Mouse (Mus musculus) gastrocnemius, adult 2 months (tissue): ENCODE results near the gene Hgfac. TPM values are rescaled to one million over a fixed set of nuclear protein-coding genes. Genes with fewer than 3 reads are reported as not detected.

Experiments
- DNase-seq: peaks from one replicate; pipeline ENCODE4 v3.0.0; 2022
- H3K27ac ChIP-seq: fragments of 200-600 bp; 2 replicates; pipeline ENCODE4 v1.8.1; 2022; ENCODE audit warnings: mild to moderate bottlenecking
- H3K4me3 ChIP-seq: fragments of 200-600 bp; 2 replicates; pipeline ENCODE4 v1.8.1; 2022; ENCODE audit warnings: mild to moderate bottlenecking, moderate library complexity
- CTCF ChIP-seq: fragments of 200-600 bp; IDR thresholded peaks from 2 replicates; pipeline ENCODE4 v1.8.1; 2022; ENCODE audit warnings: antibody characterized with exemption, mild to moderate bottlenecking, moderate library complexity
- intact Hi-C: fragments of 180-260 bp; cut with DNase I; formaldehyde crosslinking; loops from one replicate; pipeline ENCODE4 v1.15.1; 2025
- total RNA-seq, 2 experiments: library from RNA; stranded (reverse); gene quantifications; 2 replicates each; pipeline ENCODE4 v1.2.3; 2021

Hgfac gene
- total RNA-seq, 2 experiments from 2014 or later = 0.25 to 0.48 TPM

DNA sequence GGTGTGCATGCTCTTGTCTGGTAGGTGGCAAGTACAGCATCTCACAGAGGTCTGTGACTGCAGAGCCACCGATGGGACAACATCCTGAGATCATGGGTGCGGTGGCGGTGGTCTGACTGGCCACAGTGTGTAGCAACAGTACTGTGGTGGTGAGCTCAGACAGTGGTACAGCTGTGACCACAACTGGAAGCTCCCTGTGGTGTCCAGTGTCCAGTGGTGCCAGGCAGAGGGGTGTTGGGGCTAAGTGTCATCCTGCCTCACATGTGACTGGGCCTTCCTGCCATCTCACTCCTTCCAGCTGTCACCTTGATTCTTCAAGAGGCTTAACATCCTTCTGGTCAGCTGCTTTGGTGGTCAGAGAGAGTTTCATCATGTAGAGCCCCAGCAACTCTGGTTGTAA lies 13.3 kb downstream of the Hgfac start:
- H3K27ac ChIP-seq = peak overlapping the region; percentile 96; the same call in 1 of the 2 replicates
- TF ChIP-seq CTCF = no peak
- no peak for DNase-seq
- no peak overlapping the region for H3K4me3 ChIP-seq
- intact Hi-C loops = loop anchor here (1.0 kb wide), 1 partner anchor 20 kb away; no protein-coding TSS in a partner anchor

DNA sequence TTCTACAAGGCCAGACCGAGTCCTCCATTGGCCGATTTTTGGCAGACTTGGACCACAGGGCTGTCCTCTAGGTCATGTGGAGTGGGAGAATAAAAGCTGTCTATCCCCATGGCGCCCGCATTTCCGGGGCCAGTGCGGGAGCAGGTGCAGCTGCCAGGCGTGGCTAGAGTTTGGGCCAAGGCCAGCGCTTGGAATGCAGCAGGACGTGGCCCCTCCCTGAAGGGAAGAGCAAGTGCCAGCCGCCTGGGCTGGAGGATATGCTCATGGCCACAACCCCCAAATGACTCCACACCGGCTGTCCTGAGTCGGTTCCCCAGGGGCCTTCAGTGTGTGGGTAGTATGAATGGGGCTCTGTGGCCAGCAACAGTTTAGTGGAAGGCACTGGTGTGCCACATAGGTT lies 13.8 kb downstream of the Hgfac start:
- TF ChIP-seq CTCF = no peak
- peak; percentile 84 for DNase-seq
- H3K4me3 ChIP-seq = no peak overlapping the region
- intact Hi-C loops = loop anchor here (1.0 kb wide), 1 partner anchor 19 kb away; no protein-coding TSS in a partner anchor
- H3K27ac ChIP-seq = peak overlapping the region; percentile 96

DNA sequence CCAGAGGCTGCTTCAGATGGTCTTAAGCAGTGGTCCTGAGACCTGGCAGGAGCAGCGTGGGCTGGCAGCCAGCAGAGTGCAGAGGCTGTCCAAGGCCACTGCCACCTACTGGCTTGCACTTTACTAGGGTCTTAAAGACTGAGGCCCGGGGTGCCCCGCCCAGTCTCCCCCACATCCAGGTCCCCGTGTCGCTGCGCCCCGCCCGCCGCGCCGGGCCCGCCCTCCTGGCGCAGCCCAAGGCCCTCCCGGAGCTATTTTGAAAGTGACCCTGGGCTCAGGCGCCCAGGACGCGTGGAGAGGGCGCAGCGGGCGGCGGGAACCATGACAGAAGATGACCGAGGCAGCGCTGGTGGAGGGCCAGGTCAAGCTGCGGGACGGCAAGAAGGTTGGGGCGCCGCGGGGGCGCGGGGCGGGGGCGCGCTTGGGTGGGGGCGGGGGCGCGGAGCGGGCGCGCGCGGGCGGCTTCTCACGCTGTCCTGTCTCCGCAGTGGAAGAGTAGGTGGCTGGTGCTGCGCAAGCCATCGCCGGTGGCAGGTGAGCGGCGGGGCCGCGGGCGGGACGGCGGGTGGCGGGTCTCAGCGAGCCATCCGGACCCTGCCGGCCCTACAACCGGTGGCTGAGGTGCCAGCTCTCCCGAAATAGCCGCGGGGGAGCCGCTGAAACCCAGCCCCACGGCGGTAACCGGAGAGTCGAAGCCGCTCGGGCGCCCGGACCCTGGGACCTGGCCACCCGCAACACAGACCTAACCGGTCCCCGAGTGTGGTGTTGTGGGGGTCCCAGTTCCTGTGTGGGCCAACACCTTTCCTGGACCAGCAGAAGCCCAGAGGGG lies 15.5 kb downstream of the Hgfac start, which contains the start of gene Dok7:
Gene Dok7, plus strand, starts transcription at position 163 of the 829 bp plus-strand sequence.
- DNase-seq = peak; percentile 89
- intact Hi-C loops = no loop called here
- peak within 1 kb of the TSS; percentile 96 for H3K27ac ChIP-seq
- H3K4me3 ChIP-seq = peak within 1 kb of the TSS; percentile 78
- TF ChIP-seq CTCF = peak; percentile 47

DNA sequence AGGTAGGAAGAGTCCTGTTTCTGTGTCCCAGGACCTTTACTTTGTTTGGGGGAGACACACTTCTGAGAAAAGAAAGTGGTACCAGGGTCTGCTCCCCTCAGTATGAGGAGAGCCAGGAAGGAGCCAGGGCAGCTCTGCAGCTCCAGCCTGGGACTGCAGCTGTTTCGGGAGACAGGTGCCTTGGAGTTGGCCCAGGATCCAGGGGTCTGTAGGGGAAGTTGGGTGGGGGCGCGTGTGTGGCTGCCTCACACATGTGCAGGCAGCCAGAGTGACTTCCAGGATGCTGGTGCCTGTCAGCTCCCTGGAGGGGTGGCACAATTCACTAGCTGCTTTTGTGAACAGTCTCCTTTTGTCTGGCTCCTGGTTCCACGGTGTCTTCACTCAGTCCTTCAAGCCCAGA lies 16.3 kb downstream of the Hgfac start:
- H3K27ac ChIP-seq = peak overlapping the region; percentile 96
- peak overlapping the region; percentile 78 for H3K4me3 ChIP-seq
- TF ChIP-seq CTCF = no peak
- DNase-seq = no peak
- intact Hi-C loops = no loop called here

DNA sequence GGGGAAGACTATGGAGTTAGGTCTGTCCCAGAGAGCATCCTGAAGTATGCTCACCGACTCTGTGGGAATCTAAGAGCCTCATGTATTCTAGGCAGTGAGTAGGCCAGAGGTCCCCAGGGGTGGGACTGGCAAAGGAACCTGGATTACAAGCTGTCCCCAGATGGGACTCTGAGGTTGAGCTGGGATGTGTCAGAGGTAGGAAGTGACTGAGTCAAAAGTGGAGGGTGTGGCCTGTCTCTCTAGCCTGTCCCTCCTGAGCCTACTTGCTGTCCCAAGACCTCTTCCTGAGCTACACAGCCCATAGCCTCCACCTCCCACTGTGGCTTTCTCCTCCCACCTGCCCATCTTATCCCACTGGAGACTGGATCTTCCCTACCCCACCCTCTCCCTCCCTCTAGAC lies 16.9 kb downstream of the Hgfac start:
- H3K27ac ChIP-seq = peak overlapping the region; percentile 96
- intact Hi-C loops = no loop called here
- TF ChIP-seq CTCF = no peak
- no peak for DNase-seq
- peak overlapping the region; percentile 78 for H3K4me3 ChIP-seq

DNA sequence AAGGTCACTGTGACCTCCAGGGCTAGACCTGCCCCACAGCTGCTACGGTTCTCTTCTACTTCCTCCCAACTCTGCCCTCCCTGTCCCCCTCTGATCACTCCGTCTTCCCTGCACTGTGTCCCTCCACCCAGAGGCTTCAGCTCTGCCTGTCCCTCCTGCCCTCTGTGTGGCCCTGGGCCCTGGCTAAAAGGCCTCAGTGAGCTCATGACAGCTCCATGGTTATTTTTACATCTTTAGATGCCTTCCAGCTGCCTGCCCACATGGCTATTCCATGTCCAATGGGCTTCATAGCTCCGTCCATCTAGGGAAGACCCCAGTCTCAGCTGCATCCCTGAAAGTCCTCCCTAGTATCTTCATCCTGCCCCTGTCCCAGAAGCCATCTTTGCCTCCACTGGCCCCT lies 18.8 kb downstream of the Hgfac start:
- DNase-seq = peak; percentile 73
- TF ChIP-seq CTCF = no peak
- Histone ChIP-seq H3K4me3 (peak overlapping the region; percentile 33), H3K27ac (peak overlapping the region; percentile 96)
- intact Hi-C loops = no loop called here

DNA sequence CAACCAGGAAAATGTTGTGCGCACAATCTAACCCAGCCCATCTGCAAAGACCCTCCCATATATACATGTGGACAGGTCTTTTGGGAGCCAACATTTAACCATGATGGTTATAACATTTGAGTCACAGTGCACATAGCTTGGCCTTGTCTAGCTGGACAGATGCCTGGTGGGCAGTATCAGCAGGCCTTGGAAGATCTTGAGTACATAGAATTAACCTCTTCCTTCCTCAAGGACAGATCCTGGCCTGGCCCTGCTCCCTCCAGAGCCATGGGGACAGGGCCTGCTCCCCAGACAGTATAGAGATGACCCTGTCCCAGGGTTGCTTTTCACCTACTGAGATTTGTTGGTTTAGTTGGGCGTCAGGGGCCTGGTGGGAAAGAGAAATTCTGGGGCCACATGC lies 28.5 kb downstream of the Hgfac start:
- intact Hi-C loops = no loop called here
- DNase-seq = no peak
- TF ChIP-seq CTCF = no peak
- Histone ChIP-seq H3K27ac (peak overlapping the region; percentile 95), H3K4me3 (no peak overlapping the region)

DNA sequence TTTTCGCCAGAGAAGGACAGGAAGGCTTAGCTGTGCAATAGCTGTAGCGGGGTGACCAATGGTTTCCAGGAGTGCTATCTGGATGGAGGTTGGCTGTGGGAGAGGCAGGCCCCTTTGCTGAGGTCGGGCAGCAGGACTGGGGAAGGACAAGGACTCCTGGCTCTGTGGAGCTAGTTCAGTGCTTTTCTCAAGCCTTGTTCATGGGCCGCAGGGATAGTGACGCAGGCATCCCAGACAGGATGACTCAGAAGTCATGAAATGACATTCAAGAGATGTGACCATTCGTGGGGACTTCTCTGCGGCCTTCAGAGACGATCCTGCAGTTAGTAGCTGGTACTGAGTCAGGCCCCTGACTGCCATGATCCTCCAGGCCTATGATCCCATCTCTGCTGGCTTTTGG lies 29.0 kb downstream of the Hgfac start:
- no peak for DNase-seq
- peak overlapping the region; percentile 95 for H3K27ac ChIP-seq
- intact Hi-C loops = no loop called here
- no peak overlapping the region for H3K4me3 ChIP-seq
- TF ChIP-seq CTCF = no peak

DNA sequence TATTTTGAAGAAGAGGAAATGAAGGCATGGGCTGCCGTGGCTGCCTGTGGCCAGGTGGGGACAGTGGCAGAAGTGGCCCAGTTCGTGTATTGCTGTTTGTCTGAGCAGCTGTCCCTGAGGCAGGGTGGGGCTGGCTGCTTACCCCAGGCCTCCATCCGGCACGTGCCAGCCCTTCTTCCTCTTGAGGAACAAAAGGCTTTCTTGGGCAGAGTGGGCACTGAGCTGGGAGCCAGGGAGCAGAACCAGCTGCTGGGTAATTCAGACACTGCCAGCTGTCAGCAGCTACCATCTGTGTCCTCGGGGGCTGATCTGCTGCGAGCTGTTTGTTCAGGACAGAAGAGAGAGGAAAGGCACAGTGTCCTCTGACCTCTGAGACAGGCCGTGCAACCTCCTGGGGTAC lies 29.6 kb downstream of the Hgfac start:
- intact Hi-C loops = no loop called here
- peak overlapping the region; percentile 95 for H3K27ac ChIP-seq
- TF ChIP-seq CTCF = no peak
- no peak overlapping the region for H3K4me3 ChIP-seq
- DNase-seq = no peak

DNA sequence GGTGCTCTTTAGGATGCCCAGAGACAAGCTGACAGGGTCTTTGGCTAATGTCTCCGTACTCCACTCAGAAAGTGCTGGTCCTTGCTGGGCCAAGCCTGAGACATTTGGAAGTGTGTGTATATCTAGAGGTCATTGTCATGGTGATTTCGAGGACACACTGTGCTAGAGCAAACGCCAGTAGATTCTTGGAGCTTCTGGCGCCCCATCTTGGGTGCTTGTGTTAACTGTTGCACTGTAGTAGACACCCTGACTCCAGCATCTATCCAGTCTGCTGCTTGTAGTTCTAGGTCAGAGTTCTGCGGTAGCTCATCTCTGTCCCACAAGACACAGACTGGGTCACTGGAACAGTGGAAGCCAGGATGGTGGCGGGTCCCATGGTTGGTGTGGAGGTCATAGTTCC lies 30.5 kb downstream of the Hgfac start:
- no peak for TF ChIP-seq CTCF
- Histone ChIP-seq H3K27ac (peak overlapping the region; percentile 95), H3K4me3 (no peak overlapping the region)
- intact Hi-C loops = no loop called here
- no peak for DNase-seq

DNA sequence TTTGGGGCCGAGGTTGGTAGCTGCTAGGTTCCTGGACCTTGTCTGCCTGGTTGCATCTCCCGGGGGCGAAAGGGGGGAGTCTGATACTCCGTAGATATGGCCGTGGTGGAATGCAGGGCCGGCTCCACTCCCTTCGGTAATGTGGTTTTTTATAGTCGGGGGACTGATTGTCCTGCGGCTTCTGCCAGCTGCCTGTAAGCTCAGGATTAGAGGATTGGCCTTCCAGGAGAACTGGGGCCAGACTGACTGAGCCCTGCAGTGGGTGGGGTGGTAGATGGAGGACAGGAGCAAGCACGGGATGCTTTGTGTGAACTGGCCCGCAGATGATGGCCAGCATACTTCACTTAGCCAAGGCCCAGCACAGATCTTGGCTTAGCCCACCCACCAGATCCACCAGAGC lies 31.9 kb downstream of the Hgfac start:
- peak overlapping the region; percentile 21; the same call in 1 of the 2 replicates for H3K4me3 ChIP-seq
- intact Hi-C loops = no loop called here
- peak; percentile 69 for DNase-seq
- TF ChIP-seq CTCF = no peak
- peak overlapping the region; percentile 95 for H3K27ac ChIP-seq

DNA sequence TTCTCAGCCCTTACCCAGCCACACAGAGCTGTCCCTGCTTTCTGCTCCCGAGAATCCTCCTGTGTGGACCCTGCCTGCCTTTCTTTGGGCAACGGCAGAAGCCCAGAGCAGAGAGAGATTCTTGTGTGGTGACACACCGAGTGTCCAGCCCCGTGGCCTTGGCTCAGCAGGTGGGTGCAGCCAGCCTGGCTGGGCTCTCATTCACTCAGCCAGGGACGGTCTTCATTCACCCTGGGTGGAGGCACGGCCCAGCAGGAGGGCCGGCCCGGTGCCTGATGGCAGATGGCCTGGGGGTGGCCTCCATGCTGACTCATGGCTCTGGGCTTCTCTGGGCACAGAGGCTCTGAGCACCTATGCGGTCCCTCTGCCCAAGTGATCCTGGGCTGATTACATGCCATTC lies 32.7 kb downstream of the Hgfac start:
- H3K27ac ChIP-seq = peak overlapping the region; percentile 95
- intact Hi-C loops = loop anchor here (1.0 kb wide), 1 partner anchor 19 kb away; no protein-coding TSS in a partner anchor
- peak; percentile 93 for DNase-seq

DNA sequence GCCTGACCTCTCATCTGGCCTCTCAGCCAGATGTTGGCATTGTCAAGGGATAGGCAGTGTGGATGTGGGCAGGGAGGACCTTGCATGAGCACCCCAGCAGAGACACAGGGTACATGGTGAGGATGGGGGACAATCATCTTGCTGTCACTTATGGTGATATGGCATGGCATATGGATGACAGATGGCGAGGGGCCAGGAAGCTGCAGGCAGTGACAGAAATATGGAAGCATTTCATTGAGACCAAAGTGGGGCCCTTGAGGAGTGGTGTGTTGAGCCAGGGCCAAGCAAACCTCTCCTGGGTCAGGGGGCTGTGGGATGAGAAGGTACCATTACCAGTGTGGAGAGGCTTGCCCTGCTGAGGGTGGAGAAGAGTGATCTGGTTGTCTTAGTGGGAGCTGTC lies 35.1 kb downstream of the Hgfac start:
- intact Hi-C loops = no loop called here
- no peak for TF ChIP-seq CTCF

More for the DNA sequence above, 32.7 kb downstream of the Hgfac start:
- TF ChIP-seq CTCF = no peak
- H3K4me3 ChIP-seq = peak overlapping the region; percentile 29; the same call in 1 of the 2 replicates

DNA sequence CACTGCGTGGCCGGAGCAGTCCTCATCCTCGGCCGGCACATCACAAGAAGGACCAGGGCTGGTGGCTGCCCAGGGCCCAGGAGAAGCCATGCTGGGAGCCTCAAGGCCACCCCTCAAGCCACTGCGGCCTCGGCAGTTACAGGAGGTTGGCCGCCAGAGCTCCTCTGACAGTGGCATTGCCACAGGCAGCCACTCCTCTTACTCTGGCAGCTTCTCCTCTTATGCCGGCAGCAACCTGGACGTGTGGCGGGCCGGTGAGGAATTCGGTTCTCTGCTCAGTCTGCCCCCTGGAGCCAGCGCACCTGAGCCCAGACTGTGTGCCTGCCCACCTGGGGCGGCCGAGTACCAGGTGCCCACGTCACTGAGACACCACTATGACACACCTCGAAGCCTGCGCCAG lies 37.8 kb downstream of the Hgfac start:
- intact Hi-C loops = no loop called here
- no peak for DNase-seq
- no peak overlapping the region for H3K4me3 ChIP-seq
- no peak overlapping the region for H3K27ac ChIP-seq
- no peak for TF ChIP-seq CTCF

More for the DNA sequence above, 35.1 kb downstream of the Hgfac start:
- Histone ChIP-seq H3K4me3 (no peak overlapping the region), H3K27ac (no peak overlapping the region)
- no peak for DNase-seq
